Mouse (Mus musculus) neural tube, embryonic 14.5 days (tissue): ENCODE results near the gene Ctcfl. TPM values are rescaled to one million over a fixed set of nuclear protein-coding genes. Genes with fewer than 3 reads are reported as not detected.

Source experiments
- ATAC-seq: fragments of 200-750 bp; cut with Nextera tagmentation; 2 replicates; pipeline ENCODE4 v1.8.0; 2017; ENCODE audit warnings: low read depth, mild to moderate bottlenecking, moderate TSS enrichment, moderate library complexity
- H3K27ac ChIP-seq: fragments of 300-500 bp; sonication (generic); 2 replicates; pipeline ENCODE4 v1.5.1; 2014; ENCODE audit warnings: low read depth, mild to moderate bottlenecking, control low read depth, low read length, moderate library complexity, mixed read lengths
- H3K27me3 ChIP-seq: fragments of 300-500 bp; sonication (generic); 2 replicates; pipeline ENCODE4 v1.6.1; 2014; ENCODE audit warnings: low read length; ENCODE audit not compliant: control insufficient read depth, insufficient read depth
- H3K36me3 ChIP-seq: fragments of 300-500 bp; sonication (generic); 2 replicates; pipeline ENCODE4 v1.6.1; 2014; ENCODE audit warnings: low read length, mixed read lengths; ENCODE audit not compliant: control insufficient read depth, insufficient read depth
- H3K4me1 ChIP-seq: fragments of 300-500 bp; sonication (generic); 2 replicates; pipeline ENCODE4 v1.6.1; 2014; ENCODE audit warnings: low read length; ENCODE audit not compliant: control insufficient read depth, insufficient read depth
- H3K4me2 ChIP-seq: fragments of 300-500 bp; sonication (generic); 2 replicates; pipeline ENCODE4 v1.6.1; 2014; ENCODE audit warnings: mild to moderate bottlenecking, low read depth, low read length, control low read depth
- H3K4me3 ChIP-seq: fragments of 300-500 bp; sonication (generic); 2 replicates; pipeline ENCODE4 v1.5.1; 2014; ENCODE audit warnings: low read depth, low read length, control low read depth, mixed read lengths
- H3K9ac ChIP-seq: fragments of 300-500 bp; sonication (generic); replicated peaks from 2 replicates; pipeline ENCODE4 v1.6.1; 2014; ENCODE audit warnings: low read depth, mild to moderate bottlenecking, control low read depth, low read length, mixed read lengths
- H3K9me3 ChIP-seq: fragments of 300-500 bp; sonication (generic); 2 replicates; pipeline ENCODE4 v1.6.1; 2016; ENCODE audit warnings: low read length; ENCODE audit not compliant: control insufficient read depth
- WGBS: fragments of 180-500 bp; shearing (Covaris S2); extraction: QIAGEN DNeasy Blood & Tissue Kit; methylation state at CpG from one replicate; pipeline ENCODE4 v1.1.7; 2014; 5-methylcytosine and 5-hydroxymethylcytosine counted together
- polyA plus RNA-seq: library from polyadenylated mRNA; unstranded; fragments of >200 nt; fragmentation: Nextera tagmentation; extraction: Ambion mirVana; gene quantifications from 2 replicates; pipeline ENCODE4 v1.2.1, GENCODE M21; 2014

Ctcfl gene
- polyA plus RNA-seq, 1 experiment from 2014 or later, result 0.08 TPM

DNA sequence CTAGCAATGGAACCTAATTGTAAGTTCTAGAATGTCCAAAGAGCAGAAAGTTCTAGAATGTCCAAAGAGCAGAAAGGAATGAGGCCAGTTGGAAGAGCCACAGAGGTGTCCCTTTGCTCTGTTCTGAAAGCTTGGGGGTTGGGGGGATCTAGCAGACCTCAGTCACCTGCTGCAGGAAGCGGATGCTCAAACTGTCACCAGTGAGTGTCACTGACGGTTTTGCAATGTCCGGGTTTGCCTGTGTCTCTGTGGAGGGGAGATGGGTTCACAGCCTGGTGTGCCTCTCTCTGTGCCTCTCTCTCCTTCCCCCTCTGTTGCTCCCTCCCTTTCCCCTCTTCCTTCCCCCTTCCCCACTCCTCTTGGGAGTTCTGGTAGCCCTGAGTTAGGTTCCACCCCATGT is 36.6 kb downstream of the Ctcfl start:
- H3K27me3 ChIP-seq, result no peaks in the 10 kb centered on the region
- H3K4me2 ChIP-seq, result no peak overlapping the region
- no peak for ATAC-seq
- no peak overlapping the region for H3K9ac ChIP-seq
- no peak overlapping the region for H3K27ac ChIP-seq
- no peaks in the 10 kb centered on the region for H3K9me3 ChIP-seq
- no peaks in the 10 kb centered on the region for H3K36me3 ChIP-seq
- no peak overlapping the region for H3K4me3 ChIP-seq
- H3K4me1 ChIP-seq, result no peaks in the 10 kb centered on the region
- 98% methylated on average over 3 of the region's 3 CpGs for WGBS

GRCm38 (mm10) chr2:173080785-173081241 is 38.5 kb downstream of the Ctcfl start:
- no peak overlapping the region for H3K4me3 ChIP-seq
- peak; percentile 56; the same call in 1 of the 2 replicates for ATAC-seq
- H3K27me3 ChIP-seq, result no peaks in the 10 kb centered on the region
- no peak overlapping the region for H3K27ac ChIP-seq
- no peak overlapping the region for H3K4me2 ChIP-seq
- H3K36me3 ChIP-seq, result no peaks in the 10 kb centered on the region
- H3K4me1 ChIP-seq, result no peaks in the 10 kb centered on the region
- H3K9me3 ChIP-seq, result no peaks in the 10 kb centered on the region
- 33% methylated on average over 10 of the region's 10 CpGs for WGBS
- H3K9ac ChIP-seq, result no peak overlapping the region

GRCm38 (mm10) chr2:173079766-173080549 is 39.4 kb downstream of the Ctcfl start:
- Histone ChIP-seq H3K27ac (no peak overlapping the region), H3K27me3 (no peaks in the 10 kb centered on the region), H3K9me3 (no peaks in the 10 kb centered on the region), H3K36me3 (no peaks in the 10 kb centered on the region), H3K4me2 (no peak overlapping the region), H3K4me1 (no peaks in the 10 kb centered on the region), H3K9ac (no peak overlapping the region), H3K4me3 (no peak overlapping the region)
- WGBS, result 66% methylated on average over 10 of the region's 10 CpGs
- ATAC-seq, result no peak

DNA sequence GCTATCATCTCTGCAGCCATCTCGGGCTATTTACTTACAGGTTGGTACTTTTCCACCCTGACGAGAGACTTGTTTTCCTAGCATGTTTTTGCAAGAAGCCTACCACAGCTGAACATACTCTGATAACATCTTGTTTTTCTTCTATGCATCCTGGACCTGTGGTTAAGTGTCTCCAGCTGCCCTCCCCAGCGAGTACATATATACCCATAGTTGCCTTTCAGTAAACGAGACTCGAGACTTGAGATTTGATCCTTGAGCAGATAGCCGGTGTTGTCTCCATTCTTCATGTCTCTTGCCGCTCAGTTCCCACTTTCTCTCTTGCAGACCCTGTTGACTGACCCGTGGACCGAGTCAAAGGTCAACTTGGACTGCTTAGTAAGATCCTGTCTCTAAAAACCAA is 42.4 kb downstream of the Ctcfl start:
- WGBS, result 85% methylated on average over 9 of the region's 9 CpGs
- Histone ChIP-seq H3K36me3 (no peaks in the 10 kb centered on the region), H3K4me3 (no peak overlapping the region), H3K4me2 (no peak overlapping the region), H3K9me3 (no peaks in the 10 kb centered on the region), H3K27me3 (no peaks in the 10 kb centered on the region), H3K27ac (no peak overlapping the region), H3K9ac (no peak overlapping the region), H3K4me1 (no peaks in the 10 kb centered on the region)
- ATAC-seq, result no peak

GRCm38 (mm10) chr2:173073666-173074065 is 45.7 kb downstream of the Ctcfl start:
- Histone ChIP-seq H3K27me3 (no peaks in the 10 kb centered on the region), H3K4me3 (no peak overlapping the region), H3K4me1 (no peaks in the 10 kb centered on the region), H3K9me3 (no peaks in the 10 kb centered on the region), H3K9ac (no peak overlapping the region), H3K27ac (no peak overlapping the region), H3K4me2 (no peak overlapping the region), H3K36me3 (no peaks in the 10 kb centered on the region)
- WGBS, result 75% methylated on average over 5 of the region's 5 CpGs
- ATAC-seq, result no peak

GRCm38 (mm10) chr2:173072948-173073347 is 46.4 kb downstream of the Ctcfl start:
- H3K9ac ChIP-seq, result no peak overlapping the region
- WGBS, result 92% methylated on average over 7 of the region's 7 CpGs
- ATAC-seq, result no peak
- H3K4me2 ChIP-seq, result no peak overlapping the region
- no peaks in the 10 kb centered on the region for H3K9me3 ChIP-seq
- H3K4me3 ChIP-seq, result no peak overlapping the region
- no peak overlapping the region for H3K27ac ChIP-seq
- H3K27me3 ChIP-seq, result no peaks in the 10 kb centered on the region
- no peaks in the 10 kb centered on the region for H3K36me3 ChIP-seq
- no peaks in the 10 kb centered on the region for H3K4me1 ChIP-seq

DNA sequence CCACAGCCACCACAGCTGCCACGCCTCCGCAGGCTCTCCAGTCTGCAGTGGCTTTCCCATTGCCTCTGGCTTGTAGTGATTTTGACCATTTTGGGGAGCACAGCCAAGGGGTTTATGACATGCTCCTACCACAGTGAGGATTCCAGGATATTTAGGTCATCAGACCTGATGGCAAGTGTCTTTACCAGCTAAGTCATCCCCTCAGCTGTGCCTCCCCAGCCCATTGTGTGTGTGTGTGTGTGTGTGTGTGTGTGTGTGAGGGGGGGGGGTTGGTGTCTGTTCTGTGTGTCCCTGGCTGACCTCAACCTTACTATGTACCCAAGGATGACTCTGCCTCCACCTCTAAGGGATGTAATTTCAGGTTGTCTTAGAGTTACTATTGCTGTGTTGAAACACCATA is 54.5 kb downstream of the Ctcfl start:
- no peaks in the 10 kb centered on the region for H3K9me3 ChIP-seq
- no peak overlapping the region for H3K9ac ChIP-seq
- H3K27ac ChIP-seq, result no peak overlapping the region
- no peaks in the 10 kb centered on the region for H3K27me3 ChIP-seq
- no peaks in the 10 kb centered on the region for H3K36me3 ChIP-seq
- WGBS, result 84% methylated on average over 2 of the region's 2 CpGs
- no peaks in the 10 kb centered on the region for H3K4me1 ChIP-seq
- H3K4me2 ChIP-seq, result no peak overlapping the region
- ATAC-seq, result no peak
- H3K4me3 ChIP-seq, result no peak overlapping the region

GRCm38 (mm10) chr2:173063219-173063618 is 56.1 kb downstream of the Ctcfl start:
- Histone ChIP-seq H3K9ac (no peak overlapping the region), H3K36me3 (no peaks in the 10 kb centered on the region), H3K4me3 (no peak overlapping the region), H3K27ac (no peak overlapping the region), H3K9me3 (no peaks in the 10 kb centered on the region), H3K4me1 (no peaks in the 10 kb centered on the region), H3K4me2 (no peak overlapping the region), H3K27me3 (no peaks in the 10 kb centered on the region)
- 56% methylated on average over 1 of the region's 1 CpGs for WGBS
- ATAC-seq, result no peak

DNA sequence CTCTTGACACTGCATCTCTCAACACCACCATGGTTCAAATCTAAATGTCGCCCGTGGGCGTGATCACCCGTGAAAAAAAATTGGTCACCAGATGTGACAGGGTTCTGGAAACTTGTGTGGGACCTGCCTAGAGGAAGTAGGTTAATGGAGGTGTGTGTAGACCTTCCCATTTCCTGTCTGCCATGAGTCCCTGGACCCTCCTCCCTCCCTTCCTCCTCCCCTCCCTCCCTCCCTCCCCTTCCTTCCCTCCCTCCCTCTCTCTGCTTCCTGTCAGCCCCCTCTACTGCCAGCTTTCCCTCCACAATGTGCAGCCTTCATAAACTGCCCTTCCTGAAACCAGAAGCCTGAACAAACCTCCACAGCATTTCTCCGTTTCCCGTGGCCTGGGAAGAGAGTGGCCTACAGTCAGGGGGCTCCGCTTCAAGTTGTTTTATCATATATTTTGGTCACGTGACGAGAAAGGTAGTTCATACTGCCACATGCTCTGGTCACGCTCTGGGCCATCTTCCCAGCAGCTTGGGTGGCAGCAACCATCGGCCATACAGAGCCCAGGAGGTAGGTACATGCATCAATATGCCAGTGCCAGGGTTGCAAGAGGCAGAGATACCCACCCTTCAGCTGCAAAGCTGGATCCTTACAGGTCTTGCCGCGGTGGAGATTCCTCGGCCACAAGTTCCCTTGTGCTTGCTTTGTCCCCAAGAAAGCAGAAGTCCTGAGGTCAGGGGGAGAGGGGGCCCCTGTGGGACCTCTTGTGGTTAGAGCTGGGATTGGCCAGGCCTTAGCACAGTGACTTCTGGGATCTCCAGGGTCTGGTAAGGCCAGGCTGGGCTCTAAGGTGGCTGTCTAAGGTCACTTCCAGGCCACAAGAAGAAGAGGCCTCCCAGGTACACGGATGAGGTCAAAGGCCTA is 57.6 kb downstream of the Ctcfl start:
- Histone ChIP-seq H3K27ac (no peak overlapping the region), H3K4me1 (no peaks in the 10 kb centered on the region), H3K9me3 (no peaks in the 10 kb centered on the region), H3K9ac (no peak overlapping the region), H3K4me3 (no peak overlapping the region), H3K36me3 (no peaks in the 10 kb centered on the region), H3K27me3 (no peaks in the 10 kb centered on the region), H3K4me2 (no peak overlapping the region)
- ATAC-seq, result no peak
- 79% methylated on average over 15 of the region's 15 CpGs for WGBS
